Mouse (Mus musculus): ENCODE measurements around the gene Mink1. TPM values are rescaled to one million over a fixed set of nuclear protein-coding genes. Genes with fewer than 3 reads are reported as not detected.

Mink1 gene
- polyA plus RNA-seq, 1 experiment from 2014 or later, result 9.3 TPM

DNA sequence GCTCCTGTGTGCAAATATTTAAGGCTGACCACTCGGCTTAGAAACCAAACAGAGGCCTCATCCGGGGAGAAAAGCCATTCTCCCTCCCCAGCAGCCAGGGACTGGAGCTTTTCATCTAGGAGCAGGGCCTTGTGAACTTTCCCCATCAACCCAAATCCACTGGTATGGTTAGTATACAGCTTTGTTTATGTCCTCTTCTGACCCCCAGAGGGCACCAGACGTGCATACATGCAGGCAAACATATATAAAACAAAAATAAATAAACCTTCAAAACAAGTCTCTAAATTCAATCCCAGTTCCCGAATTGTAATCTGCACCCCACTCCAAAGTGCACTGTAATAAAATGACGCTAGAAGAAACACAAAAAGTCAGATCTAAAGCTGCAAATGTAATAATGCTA, 66.9 kb downstream of the Mink1 start:
- H3K4me3 ChIP-seq (ENCODE audit: low read length), result no peak overlapping the region
- no peak overlapping the region for H3K27ac ChIP-seq (ENCODE audit: low read length)
- H3K27me3 ChIP-seq (replicated peaks; ENCODE audit: control insufficient read depth, insufficient read depth, low read length), result no peaks in the 10 kb centered on the region
- no peaks in the 10 kb centered on the region for H3K9me3 ChIP-seq (ENCODE audit: control insufficient read depth, low read length)
- H3K36me3 ChIP-seq (ENCODE audit: control insufficient read depth, insufficient read depth, low read length), result no peaks in the 10 kb centered on the region
- H3K4me1 ChIP-seq (ENCODE audit: control insufficient read depth, insufficient read depth, low read length), result no peaks in the 10 kb centered on the region
- H3K9ac ChIP-seq (ENCODE audit: low read depth, low read length), result no peak overlapping the region
- H3K4me2 ChIP-seq (ENCODE audit: low read depth, low read length), result no peak overlapping the region
- no peak for ATAC-seq
- 41% methylated on average over 5 of the region's 5 CpGs for WGBS

DNA sequence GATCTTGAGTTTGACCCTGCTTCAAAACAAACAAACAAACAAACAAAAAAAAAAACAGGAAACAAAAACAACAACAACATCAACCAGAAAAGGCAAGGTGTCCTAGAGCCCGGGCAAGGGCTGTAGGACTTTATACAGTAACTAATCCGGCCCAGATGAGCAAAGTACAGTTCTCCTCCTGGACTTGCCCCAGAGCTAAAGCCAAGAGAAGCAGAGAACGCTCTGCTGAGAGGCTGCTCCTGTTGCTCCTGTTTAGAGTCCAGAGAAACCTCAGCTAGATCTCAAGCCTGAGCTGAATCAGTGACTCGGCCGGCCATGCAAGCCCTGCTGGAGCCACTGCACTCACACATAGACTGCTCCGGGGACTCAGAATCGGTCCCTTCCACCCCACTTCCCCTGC, 67.4 kb downstream of the Mink1 start:
- H3K36me3 ChIP-seq (ENCODE audit: control insufficient read depth, insufficient read depth, low read length), result no peaks in the 10 kb centered on the region
- peak; percentile 60; the same call in 1 of the 2 replicates for ATAC-seq
- H3K4me1 ChIP-seq (ENCODE audit: control insufficient read depth, insufficient read depth, low read length), result no peaks in the 10 kb centered on the region
- H3K4me2 ChIP-seq (ENCODE audit: low read depth, low read length), result no peak overlapping the region
- 73% methylated on average over 7 of the region's 7 CpGs for WGBS
- no peak overlapping the region for H3K4me3 ChIP-seq (ENCODE audit: low read length)
- no peak overlapping the region for H3K9ac ChIP-seq (ENCODE audit: low read depth, low read length)
- no peaks in the 10 kb centered on the region for H3K9me3 ChIP-seq (ENCODE audit: control insufficient read depth, low read length)
- H3K27me3 ChIP-seq (replicated peaks; ENCODE audit: control insufficient read depth, insufficient read depth, low read length), result no peaks in the 10 kb centered on the region
- no peak overlapping the region for H3K27ac ChIP-seq (ENCODE audit: low read length)

GRCm38 (mm10) chr11:70635601-70636000, 72.9 kb downstream of the Mink1 start:
- WGBS, result 83% methylated on average over 4 of the region's 4 CpGs
- no peaks in the 10 kb centered on the region for H3K27me3 ChIP-seq (replicated peaks; ENCODE audit: control insufficient read depth, insufficient read depth, low read length)
- no peak overlapping the region for H3K27ac ChIP-seq (ENCODE audit: low read length)
- H3K36me3 ChIP-seq (ENCODE audit: control insufficient read depth, insufficient read depth, low read length), result no peaks in the 10 kb centered on the region
- H3K4me1 ChIP-seq (ENCODE audit: control insufficient read depth, insufficient read depth, low read length), result no peaks in the 10 kb centered on the region
- no peak overlapping the region for H3K9ac ChIP-seq (ENCODE audit: low read depth, low read length)
- H3K4me3 ChIP-seq (ENCODE audit: low read length), result no peak overlapping the region
- no peak for ATAC-seq
- no peak overlapping the region for H3K4me2 ChIP-seq (ENCODE audit: low read depth, low read length)
- no peaks in the 10 kb centered on the region for H3K9me3 ChIP-seq (ENCODE audit: control insufficient read depth, low read length)

GRCm38 (mm10) chr11:70637764-70638163, 75.1 kb downstream of the Mink1 start:
- ATAC-seq, result no peak
- Histone ChIP-seq H3K27me3 (replicated peaks; ENCODE audit: control insufficient read depth, insufficient read depth, low read length) (no peaks in the 10 kb centered on the region), H3K4me2 (ENCODE audit: low read depth, low read length) (no peak overlapping the region), H3K4me1 (ENCODE audit: control insufficient read depth, insufficient read depth, low read length) (no peaks in the 10 kb centered on the region), H3K36me3 (ENCODE audit: control insufficient read depth, insufficient read depth, low read length) (no peaks in the 10 kb centered on the region), H3K4me3 (ENCODE audit: low read length) (no peak overlapping the region), H3K9me3 (ENCODE audit: control insufficient read depth, low read length) (no peaks in the 10 kb centered on the region), H3K9ac (ENCODE audit: low read depth, low read length) (no peak overlapping the region), H3K27ac (ENCODE audit: low read length) (no peak overlapping the region)
- WGBS, result 92% methylated on average over 1 of the region's 1 CpGs

GRCm38 (mm10) chr11:70638293-70638692, 75.6 kb downstream of the Mink1 start:
- Histone ChIP-seq H3K4me3 (ENCODE audit: low read length) (no peak overlapping the region), H3K27ac (ENCODE audit: low read length) (no peak overlapping the region), H3K4me1 (ENCODE audit: control insufficient read depth, insufficient read depth, low read length) (no peaks in the 10 kb centered on the region), H3K36me3 (ENCODE audit: control insufficient read depth, insufficient read depth, low read length) (no peaks in the 10 kb centered on the region), H3K4me2 (ENCODE audit: low read depth, low read length) (no peak overlapping the region), H3K9me3 (ENCODE audit: control insufficient read depth, low read length) (no peaks in the 10 kb centered on the region), H3K9ac (ENCODE audit: low read depth, low read length) (no peak overlapping the region), H3K27me3 (replicated peaks; ENCODE audit: control insufficient read depth, insufficient read depth, low read length) (no peaks in the 10 kb centered on the region)
- WGBS, result 79% methylated on average over 1 of the region's 1 CpGs
- ATAC-seq, result no peak

- Histone ChIP-seq H3K9me3 (ENCODE audit: control insufficient read depth, low read length) (no peaks in the 10 kb centered on the region), H3K36me3 (ENCODE audit: control insufficient read depth, insufficient read depth, low read length) (no peaks in the 10 kb centered on the region), H3K4me2 (ENCODE audit: low read depth, low read length) (no peak within 1 kb of the TSS), H3K4me1 (ENCODE audit: control insufficient read depth, insufficient read depth, low read length) (no peaks in the 10 kb centered on the region), H3K9ac (ENCODE audit: low read depth, low read length) (no peak within 1 kb of the TSS), H3K27ac (ENCODE audit: low read length) (no peak within 1 kb of the TSS), H3K4me3 (ENCODE audit: low read length) (no peak within 1 kb of the TSS), H3K27me3 (replicated peaks; ENCODE audit: control insufficient read depth, insufficient read depth, low read length) (no peaks in the 10 kb centered on the region)
- WGBS, result 36% methylated on average over 5 of the region's 5 CpGs
- peak; percentile 23; the same call in 1 of the 2 replicates for ATAC-seq
Observed at GRCm38 (mm10) chr11:70638714-70639278, 76.1 kb downstream of the Mink1 start, which contains the start of gene Gp1ba. TSS of gene Gp1ba (plus strand) at chr11:70639122.

- Histone ChIP-seq H3K27me3 (replicated peaks; ENCODE audit: control insufficient read depth, insufficient read depth, low read length) (no peaks in the 10 kb centered on the region), H3K9ac (ENCODE audit: low read depth, low read length) (no peak overlapping the region), H3K9me3 (ENCODE audit: control insufficient read depth, low read length) (no peaks in the 10 kb centered on the region), H3K4me1 (ENCODE audit: control insufficient read depth, insufficient read depth, low read length) (no peaks in the 10 kb centered on the region), H3K36me3 (ENCODE audit: control insufficient read depth, insufficient read depth, low read length) (peaks cover 8% of the 10 kb centered on the region; the same call in 1 of the 2 replicates), H3K4me3 (ENCODE audit: low read length) (no peak overlapping the region), H3K27ac (ENCODE audit: low read length) (no peak overlapping the region), H3K4me2 (ENCODE audit: low read depth, low read length) (no peak overlapping the region)
- ATAC-seq, result no peak
- WGBS, result 86% methylated on average over 8 of the region's 8 CpGs
Observed at GRCm38 (mm10) chr11:70639976-70640375, 77.3 kb downstream of the Mink1 start.

DNA sequence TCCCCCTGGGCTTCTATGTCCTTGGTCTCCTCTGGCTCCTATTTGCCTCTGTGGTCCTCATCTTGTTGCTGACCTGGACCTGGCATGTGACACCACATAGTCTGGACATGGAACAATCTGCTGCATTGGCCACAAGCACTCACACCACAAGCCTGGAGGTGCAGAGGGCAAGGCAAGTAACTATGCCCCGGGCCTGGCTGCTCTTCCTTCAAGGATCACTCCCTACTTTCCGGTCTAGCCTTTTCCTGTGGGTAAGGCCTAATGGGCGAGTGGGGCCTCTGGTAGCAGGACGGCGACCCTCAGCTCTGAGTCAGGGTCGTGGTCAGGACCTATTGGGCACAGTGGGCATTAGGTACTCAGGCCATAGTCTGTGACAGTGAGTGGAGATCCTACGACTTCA, 78.6 kb downstream of the Mink1 start:
- Histone ChIP-seq H3K4me2 (ENCODE audit: low read depth, low read length) (no peak overlapping the region), H3K9me3 (ENCODE audit: control insufficient read depth, low read length) (no peaks in the 10 kb centered on the region), H3K27me3 (replicated peaks; ENCODE audit: control insufficient read depth, insufficient read depth, low read length) (no peaks in the 10 kb centered on the region), H3K27ac (ENCODE audit: low read length) (no peak overlapping the region), H3K36me3 (ENCODE audit: control insufficient read depth, insufficient read depth, low read length) (peaks cover 13% of the 10 kb centered on the region; the same call in 1 of the 2 replicates), H3K4me3 (ENCODE audit: low read length) (no peak overlapping the region), H3K4me1 (ENCODE audit: control insufficient read depth, insufficient read depth, low read length) (peaks cover 7% of the 10 kb centered on the region), H3K9ac (ENCODE audit: low read depth, low read length) (no peak overlapping the region)
- WGBS, result 80% methylated on average over 7 of the region's 7 CpGs
- ATAC-seq, result no peak

DNA sequence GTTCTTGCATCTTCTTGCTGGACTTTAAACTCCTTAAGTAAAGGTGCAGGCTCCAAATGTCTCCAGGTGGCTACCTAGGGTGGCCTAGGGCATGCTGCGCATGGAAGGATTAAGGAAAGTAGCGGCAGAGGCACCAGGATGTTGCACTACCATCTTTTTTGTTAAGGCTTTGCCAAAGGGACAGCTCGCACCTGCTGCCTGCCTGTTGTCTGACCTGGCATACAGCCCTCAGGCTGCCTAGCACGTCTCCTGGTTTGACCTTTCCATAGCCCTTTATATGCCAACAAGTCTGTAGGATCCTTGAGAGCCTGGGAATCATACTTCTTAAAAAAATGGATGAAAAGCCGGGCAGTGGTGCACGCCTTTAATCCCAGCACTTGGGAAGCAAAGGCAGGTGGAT, 80.4 kb downstream of the Mink1 start:
- no peak for ATAC-seq
- WGBS, result 95% methylated on average over 6 of the region's 6 CpGs

DNA sequence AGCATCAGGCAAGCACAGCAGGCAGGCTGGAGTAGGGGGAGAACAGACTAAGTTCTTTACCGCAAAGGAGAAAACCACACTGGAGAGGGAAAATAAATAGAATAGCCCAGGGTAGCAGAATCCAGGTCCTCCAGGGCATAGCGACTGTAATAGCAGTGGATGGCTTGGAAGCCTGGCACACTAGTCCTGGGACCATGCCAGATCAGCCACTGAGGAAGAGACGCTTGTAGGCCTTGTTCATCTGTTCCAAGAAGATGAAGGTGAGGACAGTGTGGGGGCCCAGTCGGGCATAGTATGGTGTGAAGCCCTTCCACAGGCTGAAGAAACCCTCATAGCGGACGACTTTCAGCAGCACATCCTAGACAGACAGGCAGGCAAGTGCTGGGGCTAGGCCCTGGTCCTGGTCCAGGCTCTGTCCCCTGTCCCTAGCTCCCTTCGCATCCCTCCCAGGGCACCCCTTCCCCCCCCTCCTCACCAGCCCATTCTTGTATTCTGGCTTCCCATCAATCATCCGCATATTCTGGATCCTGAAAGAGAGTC, 82.0 kb downstream of the Mink1 start:
- peaks cover 17% of the 10 kb centered on the region for H3K4me1 ChIP-seq (ENCODE audit: control insufficient read depth, insufficient read depth, low read length)
- ATAC-seq, result no peak
- no peaks in the 10 kb centered on the region for H3K9me3 ChIP-seq (ENCODE audit: control insufficient read depth, low read length)
- no peaks in the 10 kb centered on the region for H3K27me3 ChIP-seq (replicated peaks; ENCODE audit: control insufficient read depth, insufficient read depth, low read length)
- no peak overlapping the region for H3K9ac ChIP-seq (ENCODE audit: low read depth, low read length)
- H3K36me3 ChIP-seq (ENCODE audit: control insufficient read depth, insufficient read depth, low read length), result peaks cover 22% of the 10 kb centered on the region
- H3K27ac ChIP-seq (ENCODE audit: low read length), result no peak overlapping the region
- WGBS, result 96% methylated on average over 8 of the region's 8 CpGs
- H3K4me2 ChIP-seq (ENCODE audit: low read depth, low read length), result no peak overlapping the region
- H3K4me3 ChIP-seq (ENCODE audit: low read length), result no peak overlapping the region

More for the DNA sequence above, 80.4 kb downstream of the Mink1 start:
- Histone ChIP-seq H3K4me3 (ENCODE audit: low read length) (no peak overlapping the region), H3K4me1 (ENCODE audit: control insufficient read depth, insufficient read depth, low read length) (peaks cover 7% of the 10 kb centered on the region), H3K36me3 (ENCODE audit: control insufficient read depth, insufficient read depth, low read length) (peaks cover 13% of the 10 kb centered on the region; the same call in 1 of the 2 replicates), H3K27me3 (replicated peaks; ENCODE audit: control insufficient read depth, insufficient read depth, low read length) (no peaks in the 10 kb centered on the region), H3K27ac (ENCODE audit: low read length) (no peak overlapping the region), H3K4me2 (ENCODE audit: low read depth, low read length) (no peak overlapping the region), H3K9me3 (ENCODE audit: control insufficient read depth, low read length) (no peaks in the 10 kb centered on the region), H3K9ac (ENCODE audit: low read depth, low read length) (no peak overlapping the region)

Measured in intestine, embryonic 16.5 days (tissue).